Mouse (Mus musculus) hindbrain, embryonic 16.5 days (tissue): ENCODE results near the gene Gm11541. TPM values are rescaled to one million over a fixed set of nuclear protein-coding genes. Genes with fewer than 3 reads are reported as not detected.

Experiments
- ATAC-seq: fragments of 200-750 bp; cut with Nextera tagmentation; 2 replicates; pipeline ENCODE4 v1.8.0; 2017; ENCODE audit warnings: moderate TSS enrichment, moderate library complexity
- H3K27ac ChIP-seq: fragments of 300-500 bp; sonication (generic); 2 replicates; pipeline ENCODE4 v1.5.1; 2014; ENCODE audit warnings: low read depth, mild to moderate bottlenecking, control low read depth, low read length, moderate library complexity
- H3K27me3 ChIP-seq: fragments of 300-500 bp; sonication (generic); replicated peaks from 2 replicates; pipeline ENCODE4 v1.6.1; 2014; ENCODE audit warnings: low read length; ENCODE audit not compliant: control insufficient read depth, insufficient read depth
- H3K36me3 ChIP-seq: fragments of 300-500 bp; sonication (generic); 2 replicates; pipeline ENCODE4 v1.6.1; 2014; ENCODE audit warnings: mild to moderate bottlenecking, low read length, moderate library complexity, mixed read lengths; ENCODE audit not compliant: control insufficient read depth, insufficient read depth
- H3K4me1 ChIP-seq: fragments of 300-500 bp; sonication (generic); 2 replicates; pipeline ENCODE4 v1.6.1; 2014; ENCODE audit warnings: low read depth, low read length; ENCODE audit not compliant: control insufficient read depth, insufficient read depth
- H3K4me2 ChIP-seq: fragments of 300-500 bp; sonication (generic); 2 replicates; pipeline ENCODE4 v1.6.1; 2014; ENCODE audit warnings: mild to moderate bottlenecking, low read length, control low read depth, moderate library complexity
- H3K4me3 ChIP-seq: fragments of 300-500 bp; sonication (generic); 2 replicates; pipeline ENCODE4 v1.5.1; 2014; ENCODE audit warnings: mild to moderate bottlenecking, low read length, control low read depth, moderate library complexity
- H3K9ac ChIP-seq: fragments of 300-500 bp; sonication (generic); 2 replicates; pipeline ENCODE4 v1.6.1; 2014; ENCODE audit warnings: low read depth, mild to moderate bottlenecking, control low read depth, low read length, moderate library complexity
- H3K9me3 ChIP-seq: fragments of 300-500 bp; sonication (generic); 2 replicates; pipeline ENCODE4 v1.6.1; 2014; ENCODE audit warnings: mild to moderate bottlenecking, low read length, moderate library complexity; ENCODE audit not compliant: control insufficient read depth
- WGBS: fragments of 180-500 bp; shearing (Covaris S2); extraction: QIAGEN DNeasy Blood & Tissue Kit; methylation state at CpG from one replicate; pipeline ENCODE4 v1.1.7; 2014; 5-methylcytosine and 5-hydroxymethylcytosine counted together
- polyA plus RNA-seq: library from polyadenylated mRNA; unstranded; fragments of >200 nt; fragmentation: Nextera tagmentation; extraction: Ambion mirVana; gene quantifications from 2 replicates; pipeline ENCODE4 v1.2.1, GENCODE M21; 2015

Gm11541 gene
- polyA plus RNA-seq, 1 experiment from 2014 or later = 0.35 TPM

DNA sequence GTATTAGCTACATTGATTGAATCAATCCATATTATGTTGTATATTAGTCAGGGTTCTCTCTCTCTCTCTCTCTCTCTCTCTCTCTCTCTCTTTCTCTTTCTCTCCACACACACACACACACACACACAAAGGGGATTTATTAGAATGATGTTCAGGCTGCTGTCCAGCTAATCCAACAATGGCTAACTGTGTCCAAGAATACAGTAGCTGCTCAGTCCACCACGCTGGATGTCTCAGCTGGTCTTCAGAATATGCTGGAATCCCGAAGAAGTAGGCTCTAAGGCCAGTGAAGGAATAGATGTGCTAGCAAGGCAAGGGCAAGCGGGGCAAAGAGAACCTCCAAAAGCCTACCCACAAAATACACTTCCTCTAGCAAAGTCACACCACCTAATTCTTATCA is 23.0 kb upstream of the Gm11541 start:
- Histone ChIP-seq H3K27ac (no peak overlapping the region), H3K4me3 (no peak overlapping the region), H3K27me3 (no peaks in the 10 kb centered on the region), H3K36me3 (no peaks in the 10 kb centered on the region), H3K4me1 (no peaks in the 10 kb centered on the region), H3K9ac (no peak overlapping the region), H3K4me2 (no peak overlapping the region), H3K9me3 (no peaks in the 10 kb centered on the region)
- no peak for ATAC-seq
- 80% methylated on average over 3 of the region's 3 CpGs for WGBS

- ATAC-seq = no peak
- H3K4me1 ChIP-seq = no peaks in the 10 kb centered on the region
- WGBS = 84% methylated on average over 2 of the region's 2 CpGs
Measured at GRCm38 (mm10) chr11:94719216-94719615, 14.9 kb upstream of the Gm11541 start.

DNA sequence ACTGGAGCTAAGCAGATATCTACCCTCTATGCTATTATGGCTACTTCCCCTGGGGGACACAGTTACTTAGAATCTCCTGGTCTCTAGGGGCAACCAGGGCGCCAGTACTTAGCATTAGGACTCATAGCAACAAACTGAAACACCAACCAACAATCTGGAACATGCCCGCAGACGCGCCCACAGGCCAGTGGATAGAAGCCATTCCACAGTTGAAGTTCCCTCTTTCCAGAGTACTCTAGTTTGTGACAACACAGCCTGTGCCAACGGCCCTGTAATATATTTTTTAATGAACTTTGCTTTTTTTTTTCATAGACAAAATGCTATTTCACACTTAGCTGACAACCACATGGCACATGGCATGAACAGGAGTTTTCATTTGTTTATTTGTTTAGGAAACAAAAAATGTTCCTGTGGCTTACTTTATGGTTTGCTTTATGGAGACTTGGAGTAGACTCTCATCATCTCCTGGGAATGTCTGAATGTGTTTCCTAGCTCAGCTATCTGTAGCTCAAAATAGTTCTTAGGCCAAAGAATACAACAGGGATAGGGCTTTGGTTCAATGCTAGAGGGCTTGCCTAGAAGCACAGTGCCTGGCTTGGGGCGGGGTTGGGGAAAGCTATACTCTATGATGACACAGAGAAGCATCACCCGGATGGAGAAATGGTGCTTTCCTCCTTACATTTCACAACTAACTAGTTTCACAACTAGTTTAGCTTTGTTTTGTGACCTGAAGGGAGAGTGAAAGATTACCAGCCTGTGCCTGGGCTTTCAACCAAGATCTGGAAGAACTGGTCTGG is 14.0 kb upstream of the Gm11541 start:
- no peak overlapping the region for H3K9ac ChIP-seq
- 85% methylated on average over 7 of the region's 7 CpGs for WGBS
- H3K27ac ChIP-seq = no peak overlapping the region
- H3K36me3 ChIP-seq = no peaks in the 10 kb centered on the region
- no peak overlapping the region for H3K4me3 ChIP-seq
- no peaks in the 10 kb centered on the region for H3K27me3 ChIP-seq
- H3K9me3 ChIP-seq = no peaks in the 10 kb centered on the region
- H3K4me2 ChIP-seq = no peak overlapping the region
- no peak for ATAC-seq
- no peaks in the 10 kb centered on the region; the same call in 1 of the 2 replicates for H3K4me1 ChIP-seq

More at GRCm38 (mm10) chr11:94719216-94719615, 14.9 kb upstream of the Gm11541 start:
- Histone ChIP-seq H3K9me3 (no peaks in the 10 kb centered on the region), H3K27ac (no peak overlapping the region), H3K36me3 (no peaks in the 10 kb centered on the region), H3K4me2 (no peak overlapping the region), H3K4me3 (no peak overlapping the region), H3K9ac (no peak overlapping the region), H3K27me3 (no peaks in the 10 kb centered on the region)

- Histone ChIP-seq H3K4me3 (no peak overlapping the region), H3K36me3 (no peaks in the 10 kb centered on the region), H3K4me2 (no peak overlapping the region; the same call in 1 of the 2 replicates), H3K4me1 (no peaks in the 10 kb centered on the region; the same call in 1 of the 2 replicates), H3K27me3 (no peaks in the 10 kb centered on the region), H3K9ac (0 out of 2 replicates have a peak overlapping the region, but pooled peaks have one; percentile 14), H3K9me3 (no peaks in the 10 kb centered on the region), H3K27ac (no peak overlapping the region)
- ATAC-seq = no peak
- whole genome bisulfite sequencing = 42% methylated on average over 11 of the region's 11 CpGs
Measured at GRCm38 (mm10) chr11:94717239-94717638, 12.9 kb upstream of the Gm11541 start.

- H3K36me3 ChIP-seq = no peaks in the 10 kb centered on the region
- no peak overlapping the region for H3K4me3 ChIP-seq
- no peak for ATAC-seq
- peak overlapping the region; percentile 10; the same call in 1 of the 2 replicates for H3K4me2 ChIP-seq
- H3K27me3 ChIP-seq = no peaks in the 10 kb centered on the region
- 11% methylated on average over 9 of the region's 9 CpGs for WGBS
- no peak overlapping the region for H3K9ac ChIP-seq
- H3K27ac ChIP-seq = no peak overlapping the region
- no peaks in the 10 kb centered on the region; the same call in 1 of the 2 replicates for H3K4me1 ChIP-seq
- no peaks in the 10 kb centered on the region for H3K9me3 ChIP-seq
Measured at GRCm38 (mm10) chr11:94716754-94717153, 12.5 kb upstream of the Gm11541 start.

DNA sequence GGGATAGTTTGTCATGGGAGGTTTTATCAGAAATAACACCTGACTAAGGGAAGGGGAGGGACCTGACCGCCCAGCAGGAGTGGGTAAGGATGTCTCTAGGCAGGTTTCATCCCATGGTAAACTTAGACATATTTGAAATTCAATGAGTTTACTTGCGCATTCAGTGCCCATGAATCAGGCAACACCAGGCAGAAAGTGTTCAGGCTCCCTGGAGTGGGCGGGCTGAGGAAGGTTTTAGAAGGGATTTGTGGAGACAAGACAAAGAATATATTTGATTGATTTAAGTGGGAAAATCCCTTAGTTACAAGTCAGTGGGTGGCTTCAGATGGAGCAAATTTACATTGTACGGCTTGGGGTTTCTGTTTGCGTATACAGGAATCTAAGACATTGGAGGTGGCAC is 11.3 kb upstream of the Gm11541 start:
- H3K27me3 ChIP-seq = no peaks in the 10 kb centered on the region
- no peak overlapping the region for H3K27ac ChIP-seq
- WGBS = 81% methylated on average over 5 of the region's 5 CpGs
- H3K9ac ChIP-seq = no peak overlapping the region
- no peaks in the 10 kb centered on the region for H3K9me3 ChIP-seq
- no peak for ATAC-seq
- no peak overlapping the region for H3K4me2 ChIP-seq
- H3K4me3 ChIP-seq = no peak overlapping the region
- H3K4me1 ChIP-seq = no peaks in the 10 kb centered on the region; the same call in 1 of the 2 replicates
- no peaks in the 10 kb centered on the region for H3K36me3 ChIP-seq

- Histone ChIP-seq H3K36me3 (no peaks in the 10 kb centered on the region), H3K9me3 (no peaks in the 10 kb centered on the region), H3K4me3 (no peak overlapping the region), H3K27me3 (no peaks in the 10 kb centered on the region), H3K27ac (no peak overlapping the region), H3K9ac (no peak overlapping the region), H3K4me1 (no peaks in the 10 kb centered on the region; the same call in 1 of the 2 replicates), H3K4me2 (no peak overlapping the region)
- no peak for ATAC-seq
- 49% methylated on average over 11 of the region's 11 CpGs for WGBS
Measured at GRCm38 (mm10) chr11:94713246-94713860, 9.1 kb upstream of the Gm11541 start.

- Histone ChIP-seq H3K27me3 (no peaks in the 10 kb centered on the region), H3K27ac (no peak overlapping the region), H3K4me2 (no peak overlapping the region), H3K9ac (no peak overlapping the region), H3K4me3 (no peak overlapping the region), H3K36me3 (no peaks in the 10 kb centered on the region), H3K9me3 (no peaks in the 10 kb centered on the region), H3K4me1 (peaks cover 4% of the 10 kb centered on the region; the same call in 1 of the 2 replicates)
- ATAC-seq = no peak
- WGBS = 33% methylated on average over 7 of the region's 7 CpGs
Measured at GRCm38 (mm10) chr11:94704020-94704419, 279 bp downstream of the Gm11541 start.

DNA sequence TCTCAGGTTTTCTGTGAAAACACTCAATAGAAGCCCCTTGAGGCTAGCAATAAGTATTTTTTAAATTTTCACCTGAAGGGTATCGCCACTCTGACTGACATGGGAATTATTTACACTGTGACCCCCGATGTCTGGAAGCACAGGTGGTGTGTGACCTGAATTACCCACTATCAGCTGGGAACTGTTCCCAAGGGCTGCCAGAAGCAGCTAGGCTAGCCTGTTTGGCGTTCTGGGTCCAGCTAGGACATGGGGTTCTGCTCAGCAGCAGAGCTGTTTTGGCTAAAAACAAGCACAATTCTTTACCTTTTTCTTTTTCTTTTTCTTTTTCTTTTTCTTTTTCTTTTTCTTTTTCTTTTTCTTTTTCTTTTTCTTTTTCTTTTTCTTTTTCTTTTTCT is 2.1 kb downstream of the Gm11541 start:
- Histone ChIP-seq H3K9me3 (no peaks in the 10 kb centered on the region), H3K27me3 (no peaks in the 10 kb centered on the region), H3K27ac (no peak overlapping the region), H3K9ac (0 out of 2 replicates have a peak overlapping the region, but pooled peaks have one; percentile 19), H3K4me2 (no peak overlapping the region), H3K4me3 (no peak overlapping the region), H3K36me3 (no peaks in the 10 kb centered on the region), H3K4me1 (peaks cover 4% of the 10 kb centered on the region; the same call in 1 of the 2 replicates)
- ATAC-seq = no peak
- WGBS = 38% methylated on average over 3 of the region's 3 CpGs
